Mouse (Mus musculus) myocyte (in vitro differentiated cells): Measurements from ENCODE around the gene Fam120b.

ENCODE experiments used
- MAX ChIP-seq: IDR thresholded peaks from one replicate; pipeline ENCODE4 v1.6.1; 2011; ENCODE audit warnings: low read depth, mild to moderate bottlenecking, control low read depth
- MYOG ChIP-seq, 3 experiments: IDR thresholded peaks; one replicate each; pipeline ENCODE4 v1.6.1; 2011; ENCODE audit warnings: control low read depth in 2 of 3, low read depth in 2 of 3, mild to moderate bottlenecking in 2 of 3; ENCODE audit not compliant: insufficient read length in 2 of 3, control insufficient read depth in 1 of 3, insufficient read depth in 1 of 3
- POLR2AphosphoS2 ChIP-seq: IDR thresholded peaks from one replicate; pipeline ENCODE4 v1.6.1; 2011; ENCODE audit warnings: low read depth, control low read depth; ENCODE audit not compliant: insufficient read length
- TCF12 ChIP-seq: IDR thresholded peaks from one replicate; pipeline ENCODE4 v1.6.1; 2011; ENCODE audit warnings: mild to moderate bottlenecking, control low read depth; ENCODE audit not compliant: poor library complexity, insufficient read depth, severe bottlenecking
- TCF3 ChIP-seq: IDR thresholded peaks from one replicate; pipeline ENCODE4 v1.6.1; 2011; ENCODE audit warnings: low read depth, control low read depth; ENCODE audit not compliant: insufficient read length
- USF1 ChIP-seq: IDR thresholded peaks from one replicate; pipeline ENCODE4 v1.6.1; 2011; ENCODE audit warnings: low read depth, mild to moderate bottlenecking, control low read depth, moderate library complexity

DNA sequence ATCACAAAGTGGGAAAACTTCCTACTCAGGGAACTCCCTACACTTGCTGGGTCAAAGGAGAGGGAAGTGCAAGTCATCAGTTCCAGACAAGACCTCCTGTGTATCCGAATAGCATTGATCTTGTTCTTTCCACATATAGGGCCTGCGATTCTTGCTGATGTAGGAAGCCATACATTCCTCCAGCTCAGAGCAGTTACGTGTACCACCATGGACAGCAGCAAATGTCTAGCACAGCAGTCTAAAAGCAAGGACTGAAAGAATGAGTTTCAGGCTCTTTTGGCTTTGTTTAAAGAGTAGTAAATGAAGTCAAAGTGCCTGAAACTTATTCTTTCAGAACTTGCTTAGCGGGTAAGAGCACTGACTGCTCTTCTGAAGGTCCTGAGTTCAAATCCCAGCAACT, 59.2 kb downstream of the Fam120b start:
- no peak for TF ChIP-seq USF1
- no peak for TF ChIP-seq POLR2AphosphoS2
- no peak for TF ChIP-seq TCF12
- no peak for TF ChIP-seq TCF3
- no peak for TF ChIP-seq MYOG (IDR thresholded peaks at IDR 0.05; ENCODE audit: control insufficient read depth in 1 of 3, insufficient read depth in 1 of 3, insufficient read length in 2 of 3, low read depth in 2 of 3)
- TF ChIP-seq MAX, result no peak
